Mouse (Mus musculus): ENCODE data around the gene Oxct1. TPM values are rescaled to one million over a fixed set of nuclear protein-coding genes. Genes with fewer than 3 reads are reported as not detected.

Oxct1 gene
- total RNA-seq, 2 experiments from 2014 or later: 266 to 585 TPM

DNA sequence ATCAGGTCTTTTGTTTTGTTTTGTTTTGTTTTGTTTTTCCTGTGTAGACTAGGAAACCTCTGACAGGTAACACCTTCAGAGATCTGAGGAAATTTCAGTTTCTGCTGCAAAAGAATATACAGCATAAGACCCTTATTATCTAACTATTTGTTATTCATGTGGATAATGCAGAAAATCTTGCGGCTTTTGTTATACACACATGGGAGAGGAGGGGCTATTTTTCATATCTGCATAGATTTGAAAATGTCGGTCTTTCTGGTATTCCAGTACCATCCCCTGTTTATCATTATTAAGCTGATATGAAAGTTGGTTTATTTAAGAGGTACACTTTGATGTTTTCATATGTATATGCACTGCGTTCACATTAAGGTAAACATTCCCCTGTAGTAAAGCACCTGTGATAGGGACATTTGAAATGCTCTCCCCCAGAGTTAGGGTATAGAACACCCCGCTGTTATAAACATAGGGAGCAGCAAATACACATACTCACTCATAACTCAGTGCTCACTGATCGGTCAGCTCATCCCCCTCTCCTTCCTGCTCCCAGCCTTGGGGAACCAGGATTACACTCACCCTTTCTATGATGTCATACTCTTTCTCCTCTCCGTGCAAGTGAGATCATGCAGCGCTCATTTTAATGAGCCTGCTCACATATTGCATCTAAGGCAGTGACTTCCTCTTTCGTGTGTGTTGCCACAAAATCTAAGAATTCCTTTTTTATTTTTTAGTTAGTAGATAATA, 122.6 kb downstream of the Oxct1 start:
- intact Hi-C loops (cut with DNase I): no loop called here
- H3K27ac ChIP-seq: no peak overlapping the region
- no peak for TF ChIP-seq CTCF (IDR thresholded peaks at IDR 0.05)
- no peak for DNase-seq
- no peak overlapping the region for H3K4me3 ChIP-seq

DNA sequence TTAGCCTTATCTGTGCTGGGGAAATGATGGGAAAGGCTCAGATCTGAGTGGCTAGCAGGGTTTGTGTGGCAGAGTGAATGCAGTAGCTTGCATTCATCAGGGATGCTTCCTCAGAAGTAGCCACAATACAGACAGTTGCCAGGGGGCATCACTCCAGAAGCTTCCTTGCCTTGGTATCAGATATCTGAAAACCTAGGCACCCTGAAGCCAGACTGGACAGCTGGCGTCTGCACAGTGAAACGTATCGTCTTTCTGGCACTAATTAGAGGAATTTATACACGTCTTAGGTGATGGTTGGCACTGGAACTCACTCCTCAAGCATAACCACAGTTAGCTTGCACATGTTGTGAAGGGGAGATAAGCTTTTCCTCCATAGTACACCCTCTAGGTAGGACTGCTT, 128.5 kb downstream of the Oxct1 start:
- H3K27ac ChIP-seq: no peak overlapping the region
- H3K4me3 ChIP-seq: no peak overlapping the region
- DNase-seq: peak; percentile 82
- TF ChIP-seq CTCF (IDR thresholded peaks at IDR 0.05): no peak
- intact Hi-C loops (cut with DNase I): no loop called here

- TF ChIP-seq CTCF (IDR thresholded peaks at IDR 0.05): no peak
- no peak for DNase-seq
- intact Hi-C loops (cut with DNase I): no loop called here
- no peak overlapping the region for H3K27ac ChIP-seq
- no peak overlapping the region for H3K4me3 ChIP-seq
Observed at GRCm38 (mm10) chr15:4167946-4168345, 141.8 kb downstream of the Oxct1 start.

GRCm38 (mm10) chr15:4171600-4171999, 145.4 kb downstream of the Oxct1 start:
- TF ChIP-seq CTCF (IDR thresholded peaks at IDR 0.05): no peak
- Histone ChIP-seq H3K27ac (no peak overlapping the region), H3K4me3 (no peak overlapping the region)
- DNase-seq: no peak
- intact Hi-C loops (cut with DNase I): no loop called here

DNA sequence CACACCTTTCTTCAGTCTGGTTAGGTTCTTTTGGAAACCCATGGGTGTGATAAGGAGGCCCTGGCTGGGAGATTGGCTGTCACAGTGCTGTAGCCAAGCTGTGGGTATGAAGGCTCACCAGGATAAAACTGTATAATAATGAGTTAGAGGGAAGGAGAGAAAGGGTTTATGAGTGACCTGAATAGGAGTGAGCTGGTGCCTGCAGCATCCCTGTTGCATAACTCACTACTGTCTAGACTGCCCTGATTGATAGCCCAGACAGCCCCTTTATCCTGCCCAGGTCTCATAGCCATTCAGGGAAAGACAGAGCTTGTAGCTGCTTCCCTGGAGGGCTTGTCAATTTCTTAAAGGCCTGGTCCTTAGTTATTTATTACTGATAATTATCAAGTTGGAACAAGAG, 171.7 kb downstream of the Oxct1 start:
- no peak for TF ChIP-seq CTCF (IDR thresholded peaks at IDR 0.05)
- DNase-seq: no peak
- no peak overlapping the region for H3K4me3 ChIP-seq

More for the DNA sequence above, 171.7 kb downstream of the Oxct1 start:
- intact Hi-C loops (cut with DNase I): no loop called here
- H3K27ac ChIP-seq: no peak overlapping the region

Other genes with a start within 250 kb of the Oxct1 start
- 1 to 10 TPM; 3.6 to 4.3 TPM for gene Fbxo4, start 46.8 kb upstream of the Oxct1 start, total RNA-seq (2021)
- gene AW549877, start 30.6 kb upstream of the Oxct1 start, total RNA-seq (2021): 10 to 100 TPM; 12.6 to 13.4 TPM